ENCODE assay signal across 24 mouse cellular contexts in the genomic region with DNA sequence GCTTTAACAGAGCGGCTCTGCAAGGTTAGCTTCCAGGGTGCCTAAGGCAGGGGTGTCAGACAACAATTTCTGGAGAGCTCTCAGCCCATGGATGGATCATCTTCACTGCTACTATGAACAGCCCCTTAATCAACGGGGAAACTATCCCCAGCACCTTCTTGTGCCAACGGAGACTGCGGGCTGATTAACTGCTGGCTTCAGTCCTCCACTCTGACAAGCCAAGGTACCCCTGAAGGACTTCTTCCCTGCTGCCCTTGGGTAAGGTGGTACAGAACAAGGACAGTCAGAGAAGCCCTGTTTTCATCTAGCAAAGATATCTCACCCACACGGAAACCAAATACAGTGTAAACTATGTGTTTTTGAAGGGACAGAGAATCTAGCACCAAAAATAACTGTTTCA.
DNase-seq lines count a peak whose midpoint lies in the region; ATAC-seq and TF ChIP-seq lines count a peak whose summit lies in the region.
"Had no signal": no experiment of that assay in that cellular context is flagged by ENCODE, and none has a peak within 500 bp of the region (broad histone marks: within the 10 kb centered on the region; RNA-seq: fewer than 3 reads in every experiment).

No protein-coding gene starts in this region.

- TF ChIP-seq POLR2A in lung, adult 2 months (IDR thresholded peaks at IDR 0.05; ENCODE audit: borderline replicate concordance, extremely low read depth, low read depth, low read length), result no peak

- TF ChIP-seq CTCF in midbrain, postnatal 0 days (IDR thresholded peaks at IDR 0.05), result no peak
- no peak for TF ChIP-seq CTCF in lung, adult 2 months (IDR thresholded peaks at IDR 0.05; ENCODE audit: insufficient read depth, low read length)

- 0 out of 2 replicates have a peak overlapping the region, but pooled peaks have one; percentile 9 for H3K27ac ChIP-seq in heart, embryonic 13.5 days (replicated peaks)
- H3K27ac ChIP-seq in midbrain, embryonic 14.5 days (replicated peaks; ENCODE audit: low read depth, low read length), result 0 out of 2 replicates have a peak overlapping the region, but pooled peaks have one; percentile 3
- no peak overlapping the region for H3K27ac ChIP-seq in midbrain, postnatal 0 days (ENCODE audit: low read depth, low read length)
- H3K27ac ChIP-seq: hindbrain, embryonic 14.5 days; limb, embryonic 13.5 days had no signal

- no peaks in the 10 kb centered on the region for H3K27me3 ChIP-seq in heart, embryonic 13.5 days (replicated peaks)
- no peaks in the 10 kb centered on the region for H3K27me3 ChIP-seq in midbrain, embryonic 14.5 days (ENCODE audit: control insufficient read depth, insufficient read depth, low read length)
- H3K27me3 ChIP-seq in midbrain, postnatal 0 days (ENCODE audit: insufficient read depth, low read length), result no peaks in the 10 kb centered on the region
- H3K27me3 ChIP-seq: limb, embryonic 13.5 days; Patski had no signal

- H3K9me3 ChIP-seq in heart, embryonic 13.5 days, result no peaks in the 10 kb centered on the region
- H3K9me3 ChIP-seq in midbrain, embryonic 14.5 days (ENCODE audit: control insufficient read depth, low read length), result no peaks in the 10 kb centered on the region
- no peaks in the 10 kb centered on the region for H3K9me3 ChIP-seq in midbrain, postnatal 0 days (ENCODE audit: low read length)
- H3K9me3 ChIP-seq: G1E; limb, embryonic 13.5 days had no signal

- H3K9ac ChIP-seq in heart, embryonic 13.5 days, result peak overlapping the region; percentile 34; the same call in 1 of the 2 replicates
- no peak overlapping the region for H3K9ac ChIP-seq in midbrain, embryonic 14.5 days (replicated peaks; ENCODE audit: low read length)
- H3K9ac ChIP-seq in midbrain, postnatal 0 days (replicated peaks; ENCODE audit: low read length, poor library complexity, severe bottlenecking), result no peak overlapping the region
- H3K9ac ChIP-seq: hindbrain, embryonic 14.5 days; limb, embryonic 13.5 days had no signal

- no peak for ATAC-seq in heart, embryonic 13.5 days (ENCODE audit: extremely low read depth, insufficient number of reproducible peaks, low FRiP score, low TSS enrichment)
- no peak for ATAC-seq in midbrain, embryonic 14.5 days (ENCODE audit: low FRiP score, low TSS enrichment)
- no peak for ATAC-seq in midbrain, postnatal 0 days (ENCODE audit: low FRiP score)
- ATAC-seq: forebrain, embryonic 14.5 days; intestine, postnatal 0 days; Patski had no signal

- peaks cover 59% of the 10 kb centered on the region for H3K4me1 ChIP-seq in heart, embryonic 13.5 days
- H3K4me1 ChIP-seq in midbrain, embryonic 14.5 days (ENCODE audit: control insufficient read depth, insufficient read depth, low read length), result peaks cover 7% of the 10 kb centered on the region; the same call in 1 of the 2 replicates
- H3K4me1 ChIP-seq in midbrain, postnatal 0 days (ENCODE audit: insufficient read depth, low read length), result no peaks in the 10 kb centered on the region; the same call in 1 of the 2 replicates
- peaks cover 17% of the 10 kb centered on the region for H3K4me1 ChIP-seq in lung, adult 2 months (ENCODE audit: control insufficient read depth, insufficient read depth, low read length)

- H3K36me3 ChIP-seq in heart, embryonic 13.5 days, result no peaks in the 10 kb centered on the region
- H3K36me3 ChIP-seq in midbrain, embryonic 14.5 days (ENCODE audit: control insufficient read depth, insufficient read depth, low read length), result no peaks in the 10 kb centered on the region
- no peaks in the 10 kb centered on the region for H3K36me3 ChIP-seq in midbrain, postnatal 0 days (ENCODE audit: insufficient read depth, low read length)
- H3K36me3 ChIP-seq: limb, embryonic 13.5 days had no signal

- no peak overlapping the region for H3K4me2 ChIP-seq in heart, embryonic 13.5 days
- H3K4me2 ChIP-seq in midbrain, embryonic 14.5 days (ENCODE audit: low read length), result no peak overlapping the region
- no peak overlapping the region for H3K4me2 ChIP-seq in midbrain, postnatal 0 days (ENCODE audit: low read depth, low read length, poor library complexity, severe bottlenecking)
- H3K4me2 ChIP-seq: hindbrain, embryonic 14.5 days; limb, embryonic 13.5 days; liver, embryonic 11.5 days; midbrain, embryonic 11.5 days had no signal

- peak; percentile 68 for DNase-seq in adrenal gland, adult 2 months
- DNase-seq in adrenal gland, postnatal 25 days, result no peak
- DNase-seq in heart, adult 18-20 months, result no peak
- DNase-seq in midbrain, embryonic 14.5 days, result no peak
- DNase-seq in midbrain, postnatal 0 days (ENCODE audit: low spot score), result no peak
- no peak for DNase-seq in lung, adult 2 months
- DNase-seq: cerebellum, adult 8-10 months; cerebellum, postnatal 36 days; heart, postnatal 36 days; kidney, adult 9 months; layer of hippocampus, adult 9-11 months; lung, postnatal 36 days; right cerebral cortex, adult 18-20 months; spleen, adult 18-20 months; thymus, postnatal 14 days had no signal

- 59% methylated on average over 5 of the region's 5 CpGs for WGBS in heart, embryonic 13.5 days
- WGBS in midbrain, embryonic 14.5 days, result 92% methylated on average over 5 of the region's 5 CpGs
- 74% methylated on average over 5 of the region's 5 CpGs for whole genome bisulfite sequencing in midbrain, postnatal 0 days
- 57% methylated on average over 5 of the region's 5 CpGs for WGBS in lung, adult 2 months

- no peak overlapping the region for H3K4me3 ChIP-seq in heart, embryonic 13.5 days
- H3K4me3 ChIP-seq in midbrain, embryonic 14.5 days (replicated peaks; ENCODE audit: low read depth, low read length), result no peak overlapping the region
- H3K4me3 ChIP-seq in midbrain, postnatal 0 days (ENCODE audit: low read depth, low read length), result no peak overlapping the region
- H3K4me3 ChIP-seq in lung, adult 2 months (replicated peaks; ENCODE audit: extremely low read depth, low read depth, low read length), result no peak overlapping the region
- H3K4me3 ChIP-seq: limb, embryonic 13.5 days had no signal
